Mouse (Mus musculus): Measurements from ENCODE around the gene Ms4a4d. TPM values are rescaled to one million over a fixed set of nuclear protein-coding genes. Genes with fewer than 3 reads are reported as not detected.
"Not testable (repeated sequence)": the region's sequence is repeated elsewhere in the genome, so short reads cannot be mapped to it uniquely, and the experiment has no call there.

The Ms4a4d gene
- polyA plus RNA-seq, 1 experiment from 2014 or later, result 0.93 TPM

GRCm38 (mm10) chr19:11540166-11540821, 3.7 kb downstream of the Ms4a4d start:
- not testable (repeated sequence) for H3K4me3 ChIP-seq (ENCODE audit: low read length); H3K36me3 ChIP-seq (ENCODE audit: control insufficient read depth, insufficient read depth); H3K4me2 ChIP-seq (ENCODE audit: low read depth, low read length); H3K27ac ChIP-seq (ENCODE audit: low read length); H3K9me3 ChIP-seq (replicated peaks; ENCODE audit: control insufficient read depth, low read length); ATAC-seq (replicated peaks; ENCODE audit: extremely low read depth, insufficient read depth, low FRiP score); H3K4me1 ChIP-seq (ENCODE audit: control insufficient read depth, insufficient read depth, low read length); H3K27me3 ChIP-seq (ENCODE audit: control insufficient read depth, insufficient read depth, low read length); H3K9ac ChIP-seq (ENCODE audit: low read length)
- 79% methylated on average over 1 of the region's 1 CpGs for WGBS

GRCm38 (mm10) chr19:11544383-11544782, 7.8 kb downstream of the Ms4a4d start:
- H3K4me3 ChIP-seq (ENCODE audit: low read length); H3K27me3 ChIP-seq (ENCODE audit: control insufficient read depth, insufficient read depth, low read length); H3K4me1 ChIP-seq (ENCODE audit: control insufficient read depth, insufficient read depth, low read length); H3K9me3 ChIP-seq (replicated peaks; ENCODE audit: control insufficient read depth, low read length); H3K27ac ChIP-seq (ENCODE audit: low read length); H3K36me3 ChIP-seq (ENCODE audit: control insufficient read depth, insufficient read depth); H3K4me2 ChIP-seq (ENCODE audit: low read depth, low read length); H3K9ac ChIP-seq (ENCODE audit: low read length); ATAC-seq (replicated peaks; ENCODE audit: extremely low read depth, insufficient read depth, low FRiP score): not testable (repeated sequence)
- 72% methylated on average over 2 of the region's 2 CpGs for WGBS

GRCm38 (mm10) chr19:11547911-11548310, 11.3 kb downstream of the Ms4a4d start:
- Histone ChIP-seq H3K4me2 (ENCODE audit: low read depth, low read length) (no peak overlapping the region), H3K4me1 (ENCODE audit: control insufficient read depth, insufficient read depth, low read length) (no peaks in the 10 kb centered on the region), H3K9ac (ENCODE audit: low read length) (no peak overlapping the region), H3K27ac (ENCODE audit: low read length) (no peak overlapping the region), H3K9me3 (replicated peaks; ENCODE audit: control insufficient read depth, low read length) (no peaks in the 10 kb centered on the region), H3K27me3 (ENCODE audit: control insufficient read depth, insufficient read depth, low read length) (no peaks in the 10 kb centered on the region), H3K36me3 (ENCODE audit: control insufficient read depth, insufficient read depth) (no peaks in the 10 kb centered on the region), H3K4me3 (ENCODE audit: low read length) (no peak overlapping the region)
- ATAC-seq (replicated peaks; ENCODE audit: extremely low read depth, insufficient read depth, low FRiP score), result no peak

GRCm38 (mm10) chr19:11554726-11555125, 18.1 kb downstream of the Ms4a4d start:
- no peak overlapping the region for H3K4me3 ChIP-seq (ENCODE audit: low read length)
- H3K27ac ChIP-seq (ENCODE audit: low read length), result no peak overlapping the region
- no peaks in the 10 kb centered on the region for H3K27me3 ChIP-seq (ENCODE audit: control insufficient read depth, insufficient read depth, low read length)
- no peaks in the 10 kb centered on the region for H3K36me3 ChIP-seq (ENCODE audit: control insufficient read depth, insufficient read depth)
- H3K9me3 ChIP-seq (replicated peaks; ENCODE audit: control insufficient read depth, low read length), result no peaks in the 10 kb centered on the region
- no peaks in the 10 kb centered on the region for H3K4me1 ChIP-seq (ENCODE audit: control insufficient read depth, insufficient read depth, low read length)
- ATAC-seq (replicated peaks; ENCODE audit: extremely low read depth, insufficient read depth, low FRiP score), result no peak
- H3K4me2 ChIP-seq (ENCODE audit: low read depth, low read length), result no peak overlapping the region
- no peak overlapping the region for H3K9ac ChIP-seq (ENCODE audit: low read length)
- WGBS, result 81% methylated on average over 5 of the region's 5 CpGs

- not testable (repeated sequence) for H3K4me1 ChIP-seq (ENCODE audit: control insufficient read depth, insufficient read depth, low read length); H3K9ac ChIP-seq (ENCODE audit: low read length); H3K4me3 ChIP-seq (ENCODE audit: low read length); ATAC-seq (replicated peaks; ENCODE audit: extremely low read depth, insufficient read depth, low FRiP score); H3K4me2 ChIP-seq (ENCODE audit: low read depth, low read length); H3K9me3 ChIP-seq (replicated peaks; ENCODE audit: control insufficient read depth, low read length); H3K27me3 ChIP-seq (ENCODE audit: control insufficient read depth, insufficient read depth, low read length); H3K36me3 ChIP-seq (ENCODE audit: control insufficient read depth, insufficient read depth); H3K27ac ChIP-seq (ENCODE audit: low read length)
These were observed 23.0 kb downstream of the Ms4a4d start for GRCm38 (mm10) chr19:11559560-11559959.

GRCm38 (mm10) chr19:11574965-11575364, 38.4 kb downstream of the Ms4a4d start:
- no peak for ATAC-seq (replicated peaks; ENCODE audit: extremely low read depth, insufficient read depth, low FRiP score)
- no peaks in the 10 kb centered on the region for H3K36me3 ChIP-seq (ENCODE audit: control insufficient read depth, insufficient read depth)
- H3K27me3 ChIP-seq (ENCODE audit: control insufficient read depth, insufficient read depth, low read length), result no peaks in the 10 kb centered on the region
- H3K27ac ChIP-seq (ENCODE audit: low read length), result no peak overlapping the region
- no peak overlapping the region for H3K9ac ChIP-seq (ENCODE audit: low read length)
- H3K4me3 ChIP-seq (ENCODE audit: low read length), result no peak overlapping the region
- 82% methylated on average over 8 of the region's 8 CpGs for WGBS
- H3K4me2 ChIP-seq (ENCODE audit: low read depth, low read length), result no peak overlapping the region
- no peaks in the 10 kb centered on the region for H3K9me3 ChIP-seq (replicated peaks; ENCODE audit: control insufficient read depth, low read length)
- H3K4me1 ChIP-seq (ENCODE audit: control insufficient read depth, insufficient read depth, low read length), result no peaks in the 10 kb centered on the region

GRCm38 (mm10) chr19:11589205-11589604, 52.6 kb downstream of the Ms4a4d start:
- Histone ChIP-seq H3K4me1 (ENCODE audit: control insufficient read depth, insufficient read depth, low read length) (no peaks in the 10 kb centered on the region), H3K4me2 (ENCODE audit: low read depth, low read length) (no peak overlapping the region), H3K9me3 (replicated peaks; ENCODE audit: control insufficient read depth, low read length) (no peaks in the 10 kb centered on the region), H3K4me3 (ENCODE audit: low read length) (no peak overlapping the region), H3K27me3 (ENCODE audit: control insufficient read depth, insufficient read depth, low read length) (no peaks in the 10 kb centered on the region), H3K36me3 (ENCODE audit: control insufficient read depth, insufficient read depth) (no peaks in the 10 kb centered on the region), H3K9ac (ENCODE audit: low read length) (no peak overlapping the region), H3K27ac (ENCODE audit: low read length) (no peak overlapping the region)
- no peak for ATAC-seq (replicated peaks; ENCODE audit: extremely low read depth, insufficient read depth, low FRiP score)
- WGBS, result 66% methylated on average over 4 of the region's 4 CpGs

GRCm38 (mm10) chr19:11589891-11590449, 53.4 kb downstream of the Ms4a4d start:
- H3K9ac ChIP-seq (ENCODE audit: low read length), result no peak overlapping the region
- H3K4me2 ChIP-seq (ENCODE audit: low read depth, low read length), result no peak overlapping the region
- H3K4me1 ChIP-seq (ENCODE audit: control insufficient read depth, insufficient read depth, low read length), result no peaks in the 10 kb centered on the region
- 60% methylated on average over 2 of the region's 2 CpGs for WGBS
- ATAC-seq (replicated peaks; ENCODE audit: extremely low read depth, insufficient read depth, low FRiP score), result no peak
- no peak overlapping the region for H3K27ac ChIP-seq (ENCODE audit: low read length)
- H3K36me3 ChIP-seq (ENCODE audit: control insufficient read depth, insufficient read depth), result no peaks in the 10 kb centered on the region
- no peaks in the 10 kb centered on the region for H3K9me3 ChIP-seq (replicated peaks; ENCODE audit: control insufficient read depth, low read length)
- H3K4me3 ChIP-seq (ENCODE audit: low read length), result no peak overlapping the region
- H3K27me3 ChIP-seq (ENCODE audit: control insufficient read depth, insufficient read depth, low read length), result no peaks in the 10 kb centered on the region

GRCm38 (mm10) chr19:11601349-11601748, 64.7 kb downstream of the Ms4a4d start:
- ATAC-seq (replicated peaks; ENCODE audit: extremely low read depth, insufficient read depth, low FRiP score), result no peak
- H3K27me3 ChIP-seq (ENCODE audit: control insufficient read depth, insufficient read depth, low read length), result no peaks in the 10 kb centered on the region
- H3K27ac ChIP-seq (ENCODE audit: low read length), result no peak overlapping the region
- H3K4me1 ChIP-seq (ENCODE audit: control insufficient read depth, insufficient read depth, low read length), result no peaks in the 10 kb centered on the region
- H3K9ac ChIP-seq (ENCODE audit: low read length), result no peak overlapping the region
- 80% methylated on average over 3 of the region's 3 CpGs for WGBS
- no peak overlapping the region for H3K4me3 ChIP-seq (ENCODE audit: low read length)
- H3K4me2 ChIP-seq (ENCODE audit: low read depth, low read length), result no peak overlapping the region
- no peaks in the 10 kb centered on the region for H3K9me3 ChIP-seq (replicated peaks; ENCODE audit: control insufficient read depth, low read length)
- no peaks in the 10 kb centered on the region for H3K36me3 ChIP-seq (ENCODE audit: control insufficient read depth, insufficient read depth)

Data from heart, embryonic 16.5 days (tissue).